Mouse (Mus musculus) duodenum, adult 2 months (tissue): ENCODE data around the gene Sst. TPM values are rescaled to one million over a fixed set of nuclear protein-coding genes. Genes with fewer than 3 reads are reported as not detected.

Experiments
- polyA plus RNA-seq: library from polyadenylated mRNA; depleted of rRNA; stranded (reverse); fragments of >200 nt; gene quantifications from 2 replicates; pipeline ENCODE4 v1.2.3, GENCODE M21; 2012; ENCODE audit warnings: low replicate concordance; rRNA removed

Gene Sst
- 122 and 232 TPM in 2 replicates for polyA plus RNA-seq

GRCm38 (mm10) chr16:23890636-23891035 is at the start of gene Sst:
Sst (minus strand) TSS chr16:23890958.

GRCm38 (mm10) chr16:23932294-23932693 is 41.5 kb upstream of the Sst start, which contains the start of gene Rtp2:
Rtp2 (minus strand) TSS chr16:23932394.

Other genes starting within 250 kb of the Sst start
- gene Rtp2, start 41.4 kb upstream of the Sst start, polyA plus RNA-seq: not detected in 2 replicates
- not detected in 2 replicates for gene Gm37419, start 97.5 kb upstream of the Sst start, polyA plus RNA-seq
- gene Bcl6, start 97.9 kb upstream of the Sst start, polyA plus RNA-seq: 4.8 and 6.8 TPM in 2 replicates